Mouse (Mus musculus) hematopoietic multipotent progenitor cell, adult 10-12 weeks (in vitro differentiated cells): ENCODE results near the gene Klk1b8. TPM values are rescaled to one million over a fixed set of nuclear protein-coding genes. Genes with fewer than 3 reads are reported as not detected.

ENCODE experiments used
- polyA plus RNA-seq: library from polyadenylated mRNA; stranded (reverse); fragments of >175 nt; gene quantifications from 2 replicates; pipeline ENCODE4 v1.2.3, GENCODE M21; 2012; ENCODE audit warnings: low replicate concordance

Klk1b8 gene
- polyA plus RNA-seq, result not detected in 2 replicates

DNA sequence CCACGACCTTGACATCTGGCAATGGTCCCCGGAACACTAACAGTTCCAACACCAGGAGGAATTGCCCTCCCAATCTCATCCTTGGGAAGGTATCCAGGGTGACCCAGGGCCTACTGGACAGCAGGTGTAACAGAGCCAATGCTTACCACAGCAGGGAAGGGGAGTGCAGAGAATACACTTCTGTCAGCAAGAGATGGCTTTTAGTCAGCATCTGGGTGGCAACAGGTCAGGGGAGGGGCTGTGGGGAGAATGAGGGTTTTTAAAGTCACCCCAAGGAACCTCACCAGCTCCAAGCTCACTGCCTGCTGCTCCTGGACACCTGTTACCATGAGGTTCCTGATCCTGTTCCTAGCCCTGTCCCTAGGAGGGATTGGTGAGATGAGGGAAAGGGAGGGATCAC is at the start of gene Klk1b8:
Gene Klk1b8, plus strand, starts transcription at position 301 of the 400 bp plus-strand sequence.

DNA sequence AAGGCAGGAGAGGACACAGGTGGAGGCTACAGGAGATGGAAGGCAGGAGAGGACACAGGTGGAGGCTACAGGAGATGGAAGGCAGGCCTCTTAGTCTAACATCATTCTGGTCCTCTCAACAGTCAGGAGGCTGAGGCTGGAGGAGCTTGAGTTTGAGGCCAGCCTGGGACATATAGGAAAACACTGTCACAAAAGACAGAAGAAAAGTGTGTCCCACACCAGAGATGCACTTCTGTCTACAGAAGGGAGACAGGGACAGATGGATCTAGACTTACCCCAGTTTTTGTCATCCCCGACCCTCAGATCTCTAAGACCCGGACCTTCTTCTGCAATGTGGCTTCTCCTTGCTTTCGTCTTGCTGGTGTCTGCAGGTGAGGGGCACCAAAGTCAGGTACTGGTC is 17.0 kb upstream of the Klk1b8 start, which contains the start of gene Klk15:
Gene Klk15, plus strand, starts transcription at position 301 of the 400 bp plus-strand sequence.

DNA sequence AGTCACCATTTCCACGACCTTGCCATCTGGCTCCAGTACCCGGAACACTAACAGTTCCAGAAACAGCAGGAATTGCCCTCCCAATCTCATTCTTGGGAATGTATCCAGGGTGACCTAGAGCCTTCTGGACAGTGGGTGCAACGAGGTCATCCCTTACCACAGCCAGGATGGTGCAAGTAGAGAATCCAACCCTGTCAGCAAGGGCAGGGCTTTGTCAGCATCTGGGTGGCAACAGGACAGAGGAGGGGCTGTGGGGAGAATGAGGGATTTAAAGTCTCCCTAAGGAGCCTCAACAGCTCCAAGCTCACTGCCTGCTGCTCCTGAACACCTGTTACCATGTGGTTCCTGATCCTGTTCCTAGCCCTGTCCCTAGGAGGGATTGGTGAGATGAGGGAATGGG is 16.0 kb downstream of the Klk1b8 start, which contains the start of gene Klk1b1:
Gene Klk1b1, plus strand, starts transcription at position 301 of the 400 bp plus-strand sequence.

DNA sequence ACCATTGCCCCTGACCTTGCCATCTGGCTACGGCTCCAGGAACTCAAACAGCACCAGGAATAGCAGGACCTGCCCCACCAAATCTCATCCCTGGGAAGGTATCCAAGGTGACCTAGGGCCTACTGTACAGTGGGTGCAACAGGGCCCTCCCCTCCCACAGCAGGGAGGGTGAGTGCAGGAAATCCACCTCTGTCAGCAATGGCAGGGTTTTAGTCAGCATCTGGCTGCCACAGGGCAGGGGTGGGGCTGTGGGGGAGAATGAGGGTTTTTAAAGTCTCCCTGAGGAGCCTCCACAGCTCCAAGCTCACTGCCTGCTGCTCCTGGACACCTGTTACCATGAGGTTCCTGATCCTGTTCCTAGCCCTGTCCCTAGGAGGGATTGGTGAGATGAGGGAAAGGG is 25.3 kb downstream of the Klk1b8 start, which contains the start of gene Klk1b9:
Gene Klk1b9, plus strand, starts transcription at position 301 of the 400 bp plus-strand sequence.

DNA sequence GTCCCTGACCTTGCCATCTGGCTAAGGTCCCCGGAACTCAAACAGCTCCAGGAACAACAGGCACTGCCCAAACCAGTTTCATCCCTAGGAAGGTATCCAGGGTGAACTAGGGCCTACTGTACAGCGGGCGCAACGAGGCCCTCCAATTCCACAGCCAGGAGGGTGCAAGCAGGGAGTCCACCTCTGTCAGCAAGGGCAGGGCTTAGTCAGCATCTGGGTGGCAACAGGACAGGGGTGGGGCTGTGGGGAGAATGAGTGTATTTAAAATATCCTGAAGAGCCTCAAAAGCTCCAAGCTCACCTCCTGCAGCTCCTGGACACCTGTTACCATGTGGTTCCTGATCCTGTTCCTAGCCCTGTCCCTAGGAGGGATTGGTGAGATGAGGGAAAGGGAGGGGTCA is 45.1 kb downstream of the Klk1b8 start, which contains the start of gene Klk1b11:
Gene Klk1b11, plus strand, starts transcription at position 301 of the 400 bp plus-strand sequence.

Other genes starting within 250 kb of the Klk1b8 start
- not detected in 2 replicates for gene Klk13, start 238.1 kb upstream of the Klk1b8 start, polyA plus RNA-seq
- gene Klk12, start 181.8 kb upstream of the Klk1b8 start, polyA plus RNA-seq, result not detected in 2 replicates
- gene Klk11, start 176.1 kb upstream of the Klk1b8 start, polyA plus RNA-seq, result not detected in 2 replicates
- gene Klk10, start 169.6 kb upstream of the Klk1b8 start, polyA plus RNA-seq, result not detected in 2 replicates
- gene Klk9, start 158.8 kb upstream of the Klk1b8 start, polyA plus RNA-seq, result not detected in 2 replicates
- gene Klk8, start 153.1 kb upstream of the Klk1b8 start, polyA plus RNA-seq, result 37.9 and 39.2 TPM in 2 replicates
- 0.08 TPM in 1 of 2 replicates, not detected in the other for gene Klk7, start 139.4 kb upstream of the Klk1b8 start, polyA plus RNA-seq
- gene Klk6, start 126.2 kb upstream of the Klk1b8 start, polyA plus RNA-seq, result not detected in 2 replicates
- gene Klk5, start 108.7 kb upstream of the Klk1b8 start, polyA plus RNA-seq, result not detected in 2 replicates
- gene Klk4, start 69.5 kb upstream of the Klk1b8 start, polyA plus RNA-seq, result 0.47 and 0.77 TPM in 2 replicates
- 0.63 TPM in 1 of 2 replicates, not detected in the other for gene Klk15, start 16.9 kb upstream of the Klk1b8 start, polyA plus RNA-seq
- not detected in 2 replicates for gene Klk1b1, start 16.1 kb downstream of the Klk1b8 start, polyA plus RNA-seq
- gene Klk1b9, start 25.4 kb downstream of the Klk1b8 start, polyA plus RNA-seq, result not detected in 2 replicates
- gene Klk1b11, start 45.2 kb downstream of the Klk1b8 start, polyA plus RNA-seq, result not detected in 2 replicates
- gene Klk1b26, start 61.5 kb downstream of the Klk1b8 start, polyA plus RNA-seq, result not detected in 2 replicates
- gene Klk1b27, start 101.6 kb downstream of the Klk1b8 start, polyA plus RNA-seq, result 3.6 and 5.5 TPM in 2 replicates
- not detected in 2 replicates for gene Klk1b21, start 151.7 kb downstream of the Klk1b8 start, polyA plus RNA-seq
- not detected in 2 replicates for gene Klk1b22, start 162.0 kb downstream of the Klk1b8 start, polyA plus RNA-seq
- gene Klk1b16, start 186.1 kb downstream of the Klk1b8 start, polyA plus RNA-seq, result not detected in 2 replicates
- not detected in 2 replicates for gene Klk1b24, start 237.6 kb downstream of the Klk1b8 start, polyA plus RNA-seq
- gene Klk1b3, start 247.5 kb downstream of the Klk1b8 start, polyA plus RNA-seq, result not detected in 2 replicates